Mouse (Mus musculus): ENCODE measurements around the gene Btbd19. TPM values are rescaled to one million over a fixed set of nuclear protein-coding genes. Genes with fewer than 3 reads are reported as not detected.

Gene Btbd19
- polyA plus RNA-seq, 1 experiment from 2014 or later: 3.2 TPM

DNA sequence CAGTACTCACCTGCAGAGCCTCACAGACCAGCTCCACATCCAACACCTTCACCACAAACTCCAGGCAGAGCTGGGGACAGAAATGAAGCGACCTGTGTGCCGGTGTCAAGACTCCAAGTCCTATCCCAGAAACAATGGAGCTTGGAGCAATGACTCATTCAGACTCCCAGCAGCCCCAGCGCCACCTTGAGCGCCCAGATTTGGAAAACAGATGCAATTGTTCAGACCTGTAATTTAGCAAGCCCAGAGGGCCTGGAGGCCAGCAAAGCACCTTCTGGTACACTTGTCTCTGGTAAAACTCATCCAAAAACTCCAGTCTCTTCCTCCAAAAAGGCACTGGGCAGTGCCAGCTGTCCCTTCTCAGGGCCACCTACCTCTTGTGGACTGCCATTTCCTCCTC is 3.3 kb downstream of the Btbd19 start:
- H3K9me3 ChIP-seq: no peaks in the 10 kb centered on the region
- no peak overlapping the region for H3K9ac ChIP-seq
- H3K4me1 ChIP-seq (replicated peaks): peaks cover 31% of the 10 kb centered on the region
- no peaks in the 10 kb centered on the region for H3K36me3 ChIP-seq
- no peak overlapping the region for H3K27ac ChIP-seq (replicated peaks)
- H3K4me2 ChIP-seq: no peak overlapping the region
- 88% methylated on average over 4 of the region's 4 CpGs for WGBS
- no peak overlapping the region for H3K4me3 ChIP-seq
- no peak for ATAC-seq (ENCODE audit: low read depth)
- no peaks in the 10 kb centered on the region for H3K27me3 ChIP-seq

DNA sequence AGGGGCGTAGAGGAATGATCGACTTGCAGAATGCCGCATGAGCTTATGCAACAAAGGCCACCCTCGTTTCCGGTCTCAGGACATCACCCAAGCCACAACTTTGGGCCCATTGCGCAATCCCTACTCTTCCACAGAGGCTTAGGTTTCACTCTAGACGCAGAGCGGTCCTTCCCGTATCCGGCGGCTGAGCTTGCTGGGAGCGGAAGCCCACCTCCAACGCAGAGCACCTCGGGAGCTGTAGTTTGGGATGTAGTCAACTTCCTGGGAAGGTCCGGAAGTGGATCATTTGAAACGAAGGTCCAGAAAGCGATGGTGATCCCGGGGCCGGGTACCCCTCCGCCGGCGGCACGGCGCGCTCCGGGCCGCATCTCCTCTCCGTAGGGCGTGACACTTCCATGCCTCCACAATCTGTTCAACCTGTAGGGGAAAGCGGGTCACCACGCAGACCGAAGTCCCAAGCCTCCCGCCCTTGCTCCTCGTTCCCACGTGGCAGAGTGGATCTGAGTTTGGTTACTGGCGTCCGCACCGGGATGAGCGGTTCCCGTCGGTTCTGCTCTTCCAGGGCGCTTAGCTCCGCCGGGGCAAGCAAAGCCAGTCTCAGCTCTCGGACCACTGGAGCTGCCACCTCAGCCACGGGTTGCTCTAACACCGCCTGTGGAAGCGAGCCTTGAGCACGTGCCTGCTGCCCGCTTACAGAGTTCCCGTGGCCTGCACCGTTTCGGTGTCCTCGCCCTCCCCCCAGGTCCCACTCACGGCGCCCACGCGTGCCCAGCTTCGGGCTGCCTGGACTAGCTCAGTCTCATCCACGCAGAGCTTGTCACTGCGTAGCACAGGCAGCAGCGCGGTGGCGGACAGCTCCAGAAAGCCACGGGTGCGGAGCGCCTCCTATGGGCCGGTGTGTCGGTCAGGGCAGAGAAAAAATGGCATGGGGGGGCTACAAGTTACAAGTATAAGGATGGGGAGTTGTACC is 4.8 kb downstream of the Btbd19 start:
- Histone ChIP-seq H3K4me2 (peak overlapping the region; percentile 100), H3K9ac (peak overlapping the region; percentile 82), H3K27me3 (no peaks in the 10 kb centered on the region), H3K4me1 (replicated peaks) (peaks cover 27% of the 10 kb centered on the region), H3K4me3 (peak overlapping the region; percentile 71), H3K9me3 (no peaks in the 10 kb centered on the region), H3K36me3 (0 out of 2 replicates have a peak, but pooled peaks cover 2% of the 10 kb centered on the region), H3K27ac (replicated peaks) (peak overlapping the region; percentile 92)
- under 1% methylated on average over 69 of the region's 69 CpGs for WGBS
- ATAC-seq (ENCODE audit: low read depth): peak; percentile 96

DNA sequence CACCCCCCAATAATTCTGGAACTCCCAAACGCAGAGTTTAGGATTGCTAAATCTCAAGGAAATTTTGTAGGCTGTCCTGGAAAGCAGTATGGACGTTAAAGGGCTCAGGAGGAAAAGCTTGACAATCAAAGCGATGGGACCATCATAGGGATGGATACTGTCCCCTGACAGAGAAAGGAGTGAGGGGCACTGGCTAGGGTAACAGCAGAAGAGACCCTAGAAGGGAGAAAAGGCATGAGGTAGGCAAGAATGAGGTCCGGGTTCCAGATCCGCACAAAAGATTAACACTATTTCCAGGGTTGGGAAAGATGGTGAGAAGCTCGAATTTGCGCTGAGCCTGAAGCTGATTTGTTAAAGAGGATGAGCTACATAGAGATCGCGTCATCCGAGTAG is 5.5 kb downstream of the Btbd19 start:
- 8% methylated on average over 10 of the region's 10 CpGs for WGBS
- peaks cover 9% of the 10 kb centered on the region for H3K36me3 ChIP-seq
- peak overlapping the region; percentile 100 for H3K4me2 ChIP-seq
- no peaks in the 10 kb centered on the region for H3K9me3 ChIP-seq
- H3K9ac ChIP-seq: peak overlapping the region; percentile 82
- peak; percentile 6; the same call in 1 of the 2 replicates for ATAC-seq (ENCODE audit: low read depth)
- no peaks in the 10 kb centered on the region for H3K27me3 ChIP-seq
- peak overlapping the region; percentile 71 for H3K4me3 ChIP-seq
- H3K27ac ChIP-seq (replicated peaks): peak overlapping the region; percentile 92
- H3K4me1 ChIP-seq (replicated peaks): peaks cover 20% of the 10 kb centered on the region

DNA sequence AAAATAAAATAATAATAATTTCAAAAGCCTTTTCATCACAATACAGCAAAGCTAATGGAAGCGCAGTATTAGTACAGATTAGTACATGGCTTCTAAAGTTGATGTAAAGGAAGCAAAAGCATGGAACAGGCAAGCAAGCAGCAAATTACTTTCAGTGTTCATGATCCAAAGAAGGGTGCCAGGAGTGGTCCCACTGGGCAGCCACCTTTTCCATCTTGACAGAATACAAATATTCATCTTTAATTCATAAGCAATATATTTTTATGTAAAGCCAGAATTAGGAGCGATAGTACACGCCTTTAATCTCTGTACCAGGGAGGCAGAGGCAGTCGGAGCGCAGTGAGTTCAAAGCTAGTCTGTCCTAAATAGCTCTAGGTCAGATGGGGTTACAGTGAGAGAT is 5.9 kb downstream of the Btbd19 start:
- no peaks in the 10 kb centered on the region for H3K9me3 ChIP-seq
- H3K9ac ChIP-seq: peak overlapping the region; percentile 82
- 73% methylated on average over 5 of the region's 5 CpGs for WGBS
- no peaks in the 10 kb centered on the region for H3K27me3 ChIP-seq
- H3K4me3 ChIP-seq: peak overlapping the region; percentile 71
- H3K4me1 ChIP-seq (replicated peaks): peaks cover 16% of the 10 kb centered on the region
- peaks cover 13% of the 10 kb centered on the region for H3K36me3 ChIP-seq
- no peak for ATAC-seq (ENCODE audit: low read depth)
- H3K4me2 ChIP-seq: peak overlapping the region; percentile 100
- H3K27ac ChIP-seq (replicated peaks): peak overlapping the region; percentile 92

DNA sequence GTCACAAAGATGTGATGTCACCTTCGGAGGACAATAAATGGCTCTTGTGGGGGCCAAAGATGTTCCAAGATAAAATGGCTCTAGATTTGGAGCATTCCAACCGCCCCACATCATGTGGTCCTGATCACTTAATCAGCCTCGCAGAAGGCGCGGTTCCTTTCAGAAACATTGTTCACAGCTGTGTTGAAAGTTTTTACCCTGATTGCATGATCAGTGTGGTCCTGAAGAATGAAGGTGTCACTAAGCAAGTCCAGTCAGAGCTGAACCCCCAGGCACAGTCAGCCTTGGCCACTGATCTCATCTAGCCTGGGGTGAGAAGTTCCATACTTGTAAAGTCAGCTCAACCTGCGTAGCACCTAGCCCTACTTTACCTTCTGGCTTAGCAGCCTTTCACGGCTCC is 7.6 kb downstream of the Btbd19 start:
- Histone ChIP-seq H3K9me3 (no peaks in the 10 kb centered on the region), H3K4me2 (no peak overlapping the region), H3K27ac (replicated peaks) (no peak overlapping the region), H3K27me3 (no peaks in the 10 kb centered on the region), H3K4me1 (replicated peaks) (peaks cover 13% of the 10 kb centered on the region), H3K4me3 (no peak overlapping the region), H3K36me3 (peaks cover 29% of the 10 kb centered on the region), H3K9ac (no peak overlapping the region)
- 93% methylated on average over 7 of the region's 7 CpGs for WGBS
- ATAC-seq (ENCODE audit: low read depth): no peak

DNA sequence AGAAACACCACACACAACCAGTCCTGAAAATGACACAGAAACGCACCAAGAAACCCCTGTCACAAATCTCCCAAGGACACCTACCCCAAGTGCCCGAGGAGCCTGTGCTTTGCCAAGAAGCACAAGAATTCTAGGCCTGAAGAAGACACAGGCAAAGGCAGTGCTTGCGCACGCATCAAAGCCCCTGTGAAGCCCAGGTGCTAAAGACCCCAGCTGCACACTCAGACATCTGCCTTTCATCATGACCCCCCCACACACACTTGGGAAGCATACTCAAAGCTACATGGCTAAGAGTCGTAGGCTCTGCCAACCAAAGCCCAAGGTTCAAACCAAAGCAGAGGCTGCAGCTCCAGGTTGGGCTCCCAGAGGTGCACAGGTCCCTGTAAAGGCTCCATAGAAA is 9.9 kb downstream of the Btbd19 start:
- H3K27me3 ChIP-seq: no peaks in the 10 kb centered on the region
- no peak overlapping the region for H3K27ac ChIP-seq (replicated peaks)
- WGBS: 89% methylated on average over 5 of the region's 5 CpGs
- H3K4me3 ChIP-seq: no peak overlapping the region
- ATAC-seq (ENCODE audit: low read depth): no peak
- no peak overlapping the region for H3K4me2 ChIP-seq
- peaks cover 7% of the 10 kb centered on the region for H3K4me1 ChIP-seq (replicated peaks)
- H3K36me3 ChIP-seq: peaks cover 48% of the 10 kb centered on the region
- no peaks in the 10 kb centered on the region for H3K9me3 ChIP-seq
- H3K9ac ChIP-seq: no peak overlapping the region

DNA sequence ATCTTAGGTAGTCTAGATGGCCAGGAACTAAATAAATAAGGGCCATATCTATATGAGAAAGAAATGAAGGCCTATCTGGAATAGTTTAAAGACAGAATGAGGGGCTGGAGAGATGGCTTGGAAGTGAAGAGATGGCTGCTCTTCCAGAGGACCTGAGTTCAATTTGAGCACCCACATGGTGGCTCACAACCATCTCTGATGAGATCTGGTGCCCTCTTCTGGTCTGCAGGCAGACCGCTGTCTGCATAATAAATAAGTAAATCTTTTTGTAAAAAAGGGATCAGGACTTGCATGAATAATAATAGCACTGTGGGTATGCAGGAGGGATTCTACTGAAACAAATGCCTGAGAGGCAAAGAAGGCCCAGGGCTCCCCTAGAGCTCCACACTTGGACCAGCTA is 12.3 kb downstream of the Btbd19 start:
- ATAC-seq (ENCODE audit: low read depth): no peak
- Histone ChIP-seq H3K4me1 (replicated peaks) (no peaks in the 10 kb centered on the region), H3K36me3 (peaks cover 72% of the 10 kb centered on the region), H3K27ac (replicated peaks) (no peak overlapping the region), H3K27me3 (no peaks in the 10 kb centered on the region), H3K9ac (no peak overlapping the region), H3K4me2 (no peak overlapping the region), H3K9me3 (no peaks in the 10 kb centered on the region), H3K4me3 (no peak overlapping the region)
- WGBS: 96% methylated on average over 1 of the region's 1 CpGs

DNA sequence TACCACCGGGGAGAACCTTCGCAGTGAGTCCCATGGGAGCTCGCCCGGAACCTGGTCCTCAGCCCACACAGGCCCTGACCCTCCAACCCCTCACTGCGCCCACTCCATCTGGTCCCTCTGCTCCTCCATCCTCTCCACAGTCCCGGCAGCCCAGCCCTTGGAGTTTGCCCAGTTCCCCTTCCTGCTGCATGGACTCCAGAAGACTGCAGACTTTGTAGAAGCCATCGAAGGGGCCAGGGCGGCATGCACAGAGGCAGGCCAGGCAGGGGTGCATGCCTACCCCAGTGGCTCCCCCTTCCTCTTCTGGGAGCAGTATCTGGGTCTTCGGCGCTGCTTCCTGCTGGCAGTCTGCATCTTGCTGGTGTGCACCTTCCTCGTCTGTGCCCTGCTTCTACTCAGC is 14.5 kb downstream of the Btbd19 start:
- Histone ChIP-seq H3K4me1 (replicated peaks) (no peaks in the 10 kb centered on the region), H3K27me3 (no peaks in the 10 kb centered on the region), H3K27ac (replicated peaks) (no peak overlapping the region), H3K4me3 (no peak overlapping the region), H3K4me2 (no peak overlapping the region), H3K9ac (no peak overlapping the region), H3K36me3 (peaks cover 78% of the 10 kb centered on the region), H3K9me3 (no peaks in the 10 kb centered on the region)
- ATAC-seq (ENCODE audit: low read depth): no peak
- WGBS: 88% methylated on average over 11 of the region's 11 CpGs

DNA sequence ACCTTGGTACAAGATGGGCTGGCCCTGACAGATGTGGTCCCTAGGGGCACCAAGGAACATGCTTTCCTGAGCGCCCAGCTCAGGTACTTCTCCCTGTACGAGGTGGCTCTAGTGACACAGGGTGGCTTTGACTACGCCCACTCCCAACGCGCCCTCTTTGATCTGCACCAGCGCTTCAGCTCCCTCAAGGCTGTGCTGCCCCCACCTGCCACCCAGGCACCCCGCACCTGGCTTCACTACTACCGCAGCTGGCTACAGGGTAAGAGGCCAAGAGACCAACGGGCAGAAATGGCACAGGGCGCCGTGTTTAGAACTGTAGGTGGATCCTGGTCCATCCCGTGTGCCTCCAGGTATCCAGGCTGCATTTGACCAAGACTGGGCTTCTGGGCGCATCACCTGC is 15.3 kb downstream of the Btbd19 start:
- no peaks in the 10 kb centered on the region; the same call in 1 of the 2 replicates for H3K4me1 ChIP-seq (replicated peaks)
- H3K4me2 ChIP-seq: no peak overlapping the region
- H3K27me3 ChIP-seq: no peaks in the 10 kb centered on the region
- H3K9me3 ChIP-seq: no peaks in the 10 kb centered on the region
- no peak overlapping the region for H3K4me3 ChIP-seq
- WGBS: 93% methylated on average over 13 of the region's 13 CpGs
- H3K9ac ChIP-seq: no peak overlapping the region
- no peak overlapping the region for H3K27ac ChIP-seq (replicated peaks)
- H3K36me3 ChIP-seq: peaks cover 78% of the 10 kb centered on the region
- no peak for ATAC-seq (ENCODE audit: low read depth)

DNA sequence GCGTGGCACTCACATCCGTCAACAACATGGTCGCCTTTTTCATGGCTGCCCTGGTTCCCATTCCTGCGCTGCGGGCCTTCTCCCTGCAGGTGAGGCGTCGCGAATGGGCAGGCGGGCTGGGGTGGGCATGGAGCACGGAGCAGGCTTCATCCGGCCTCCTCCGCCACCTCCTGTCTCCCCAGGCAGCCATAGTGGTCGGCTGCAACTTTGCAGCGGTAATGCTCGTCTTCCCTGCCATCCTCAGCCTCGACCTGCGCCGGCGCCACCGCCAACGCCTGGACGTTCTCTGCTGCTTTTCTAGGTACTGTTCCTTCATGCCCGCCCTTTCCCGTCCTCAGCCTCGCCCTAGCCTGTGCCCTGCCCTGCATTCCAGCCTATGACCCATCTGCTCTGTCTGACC is 16.2 kb downstream of the Btbd19 start:
- Histone ChIP-seq H3K4me3 (no peak overlapping the region), H3K36me3 (peaks cover 77% of the 10 kb centered on the region), H3K27me3 (no peaks in the 10 kb centered on the region), H3K4me2 (no peak overlapping the region), H3K9ac (no peak overlapping the region), H3K9me3 (no peaks in the 10 kb centered on the region), H3K4me1 (replicated peaks) (no peaks in the 10 kb centered on the region; the same call in 1 of the 2 replicates), H3K27ac (replicated peaks) (no peak overlapping the region)
- no peak for ATAC-seq (ENCODE audit: low read depth)
- 93% methylated on average over 25 of the region's 25 CpGs for WGBS

DNA sequence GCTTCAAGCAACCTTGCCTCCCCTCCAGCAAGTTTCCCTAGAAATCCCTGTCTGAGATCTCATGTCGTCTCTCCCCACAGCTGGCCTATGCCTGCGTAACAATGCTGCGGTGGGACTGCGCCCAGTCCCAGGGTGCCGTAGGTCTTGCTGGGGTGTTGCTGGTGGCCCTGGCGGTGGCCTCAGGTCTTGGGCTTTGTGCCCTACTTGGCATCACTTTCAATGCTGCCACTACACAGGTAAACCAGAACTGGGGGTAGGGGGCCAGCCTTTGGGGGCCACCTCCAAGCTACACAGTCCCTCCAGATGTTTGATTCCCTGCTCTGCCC is 17.0 kb downstream of the Btbd19 start:
- Histone ChIP-seq H3K4me1 (replicated peaks) (no peaks in the 10 kb centered on the region; the same call in 1 of the 2 replicates), H3K4me2 (no peak overlapping the region), H3K4me3 (no peak overlapping the region), H3K27ac (replicated peaks) (no peak overlapping the region), H3K27me3 (no peaks in the 10 kb centered on the region), H3K9ac (no peak overlapping the region), H3K9me3 (no peaks in the 10 kb centered on the region), H3K36me3 (peaks cover 70% of the 10 kb centered on the region)
- no peak for ATAC-seq (ENCODE audit: low read depth)
- 93% methylated on average over 6 of the region's 6 CpGs for whole genome bisulfite sequencing

DNA sequence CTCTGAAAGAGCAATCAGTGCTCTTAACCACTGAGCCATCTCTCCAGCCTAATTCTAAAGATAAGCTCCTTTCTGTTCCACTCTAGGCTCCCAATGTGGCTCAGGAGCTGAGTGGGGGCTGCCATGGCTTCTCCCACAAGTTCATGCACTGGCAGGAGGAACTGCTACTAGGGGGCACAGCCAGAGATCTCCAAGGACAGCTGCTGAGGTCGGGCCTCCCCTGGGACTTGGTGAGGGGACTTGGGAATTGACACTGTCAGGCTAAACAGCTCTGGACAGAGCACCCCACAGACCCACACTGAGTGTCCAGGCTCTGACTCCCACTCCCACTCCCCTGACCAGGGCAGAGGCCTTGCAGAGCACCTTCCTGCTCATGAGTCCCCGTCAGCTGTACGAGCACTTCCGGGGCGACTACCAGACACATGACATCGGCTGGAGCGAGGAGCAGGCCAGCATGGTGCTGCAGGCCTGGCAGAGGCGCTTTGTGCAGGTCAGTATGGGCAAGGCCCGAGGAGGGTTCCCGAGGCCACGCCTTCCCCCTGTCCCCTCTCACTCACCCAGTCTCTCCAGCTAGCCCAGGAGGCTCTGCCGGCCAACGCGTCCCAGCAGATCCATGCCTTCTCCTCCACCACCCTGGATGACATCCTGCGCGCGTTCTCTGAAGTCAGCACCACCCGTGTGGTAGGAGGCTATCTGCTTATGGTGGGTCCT is 17.6 kb downstream of the Btbd19 start:
- ATAC-seq (ENCODE audit: low read depth): no peak
- Histone ChIP-seq H3K9me3 (no peaks in the 10 kb centered on the region), H3K4me3 (no peak overlapping the region), H3K27ac (replicated peaks) (no peak overlapping the region), H3K36me3 (peaks cover 65% of the 10 kb centered on the region), H3K4me1 (replicated peaks) (no peaks in the 10 kb centered on the region; the same call in 1 of the 2 replicates), H3K27me3 (no peaks in the 10 kb centered on the region), H3K4me2 (no peak overlapping the region), H3K9ac (no peak overlapping the region)
- 89% methylated on average over 18 of the region's 18 CpGs for WGBS
